Mouse (Mus musculus) brown adipose tissue, adult 24 weeks (tissue): Measurements from ENCODE around the gene Pip5k1b. TPM values are rescaled to one million over a fixed set of nuclear protein-coding genes. Genes with fewer than 3 reads are reported as not detected.

ENCODE experiments used
- H3K27ac ChIP-seq: fragments of 200-500 bp; replicated peaks from 2 replicates; pipeline ENCODE4 v1.5.1; 2012; ENCODE audit warnings: low read depth, mild to moderate bottlenecking, low read length
- H3K4me1 ChIP-seq: fragments of 200-500 bp; 2 replicates; pipeline ENCODE4 v1.6.1; 2012; ENCODE audit warnings: low read length, mixed read lengths; ENCODE audit not compliant: control insufficient read depth, insufficient read depth, insufficient read length
- H3K4me3 ChIP-seq: fragments of 200-500 bp; 2 replicates; pipeline ENCODE4 v1.5.1; 2012; ENCODE audit warnings: low read depth, mild to moderate bottlenecking, low read length, moderate library complexity; ENCODE audit not compliant: insufficient read depth
- polyA plus RNA-seq: library from polyadenylated mRNA; stranded (reverse); fragments of >200 nt; gene quantifications from 2 replicates; pipeline ENCODE4 v1.2.4, GENCODE M21; 2012; ENCODE audit not compliant: missing spikeins, insufficient read depth, insufficient read length

Pip5k1b gene
- polyA plus RNA-seq, 1 experiment = not detected

GRCm38 (mm10) chr19:24536280-24536679, 19.4 kb downstream of the Pip5k1b start:
- Histone ChIP-seq H3K4me1 (no peaks in the 10 kb centered on the region), H3K27ac (no peak overlapping the region), H3K4me3 (no peak overlapping the region)

GRCm38 (mm10) chr19:24535161-24535560, 20.5 kb downstream of the Pip5k1b start:
- no peak overlapping the region for H3K27ac ChIP-seq
- no peak overlapping the region for H3K4me3 ChIP-seq
- H3K4me1 ChIP-seq = no peaks in the 10 kb centered on the region

- no peak overlapping the region for H3K27ac ChIP-seq
- no peaks in the 10 kb centered on the region for H3K4me1 ChIP-seq
- H3K4me3 ChIP-seq = no peak overlapping the region
These were observed 20.9 kb downstream of the Pip5k1b start for GRCm38 (mm10) chr19:24534733-24535132.

- no peaks in the 10 kb centered on the region for H3K4me1 ChIP-seq
- H3K4me3 ChIP-seq = no peak overlapping the region
- H3K27ac ChIP-seq = no peak overlapping the region
These were observed 26.6 kb downstream of the Pip5k1b start for GRCm38 (mm10) chr19:24528910-24529561.

- Histone ChIP-seq H3K4me3 (no peak overlapping the region), H3K4me1 (no peaks in the 10 kb centered on the region), H3K27ac (no peak overlapping the region)
These were observed 27.4 kb downstream of the Pip5k1b start for GRCm38 (mm10) chr19:24528129-24528730.

- H3K4me1 ChIP-seq = no peaks in the 10 kb centered on the region
- H3K27ac ChIP-seq = no peak overlapping the region
- no peak overlapping the region for H3K4me3 ChIP-seq
These were observed 28.1 kb downstream of the Pip5k1b start for GRCm38 (mm10) chr19:24527613-24527948.

GRCm38 (mm10) chr19:24526731-24527612, 28.7 kb downstream of the Pip5k1b start:
- Histone ChIP-seq H3K4me1 (no peaks in the 10 kb centered on the region), H3K27ac (no peak overlapping the region), H3K4me3 (no peak overlapping the region)

- Histone ChIP-seq H3K4me1 (no peaks in the 10 kb centered on the region), H3K27ac (no peak overlapping the region), H3K4me3 (no peak overlapping the region)
These were observed 32.0 kb downstream of the Pip5k1b start for GRCm38 (mm10) chr19:24523476-24524313.

- Histone ChIP-seq H3K27ac (no peak overlapping the region), H3K4me3 (no peak overlapping the region), H3K4me1 (no peaks in the 10 kb centered on the region)
These were observed 33.7 kb downstream of the Pip5k1b start for GRCm38 (mm10) chr19:24521997-24522396.

GRCm38 (mm10) chr19:24521146-24521545, 34.5 kb downstream of the Pip5k1b start:
- H3K4me1 ChIP-seq = no peaks in the 10 kb centered on the region
- no peak overlapping the region for H3K4me3 ChIP-seq
- no peak overlapping the region for H3K27ac ChIP-seq

GRCm38 (mm10) chr19:24519732-24520409, 35.8 kb downstream of the Pip5k1b start:
- no peaks in the 10 kb centered on the region for H3K4me1 ChIP-seq
- H3K4me3 ChIP-seq = no peak overlapping the region
- H3K27ac ChIP-seq = no peak overlapping the region

GRCm38 (mm10) chr19:24518384-24518783, 37.3 kb downstream of the Pip5k1b start:
- Histone ChIP-seq H3K4me1 (no peaks in the 10 kb centered on the region), H3K27ac (no peak overlapping the region)

GRCm38 (mm10) chr19:24517057-24517456, 38.6 kb downstream of the Pip5k1b start:
- Histone ChIP-seq H3K27ac (no peak overlapping the region), H3K4me1 (no peaks in the 10 kb centered on the region), H3K4me3 (no peak overlapping the region)

More at GRCm38 (mm10) chr19:24518384-24518783, 37.3 kb downstream of the Pip5k1b start:
- no peak overlapping the region for H3K4me3 ChIP-seq

GRCm38 (mm10) chr19:24515941-24516340, 39.7 kb downstream of the Pip5k1b start:
- H3K27ac ChIP-seq = no peak overlapping the region

More at GRCm38 (mm10) chr19:24515941-24516340, 39.7 kb downstream of the Pip5k1b start:
- H3K4me3 ChIP-seq = no peak overlapping the region
- H3K4me1 ChIP-seq = no peaks in the 10 kb centered on the region
